Mouse (Mus musculus) MN1 (cell line): Measurements from ENCODE around the gene Dusp23.

ENCODE experiments used
- DNase-seq: peaks from one replicate; pipeline ENCODE4 v3.0.0-alpha.2; 2016; ENCODE audit warnings: low spot score

Gene Dusp23

DNA sequence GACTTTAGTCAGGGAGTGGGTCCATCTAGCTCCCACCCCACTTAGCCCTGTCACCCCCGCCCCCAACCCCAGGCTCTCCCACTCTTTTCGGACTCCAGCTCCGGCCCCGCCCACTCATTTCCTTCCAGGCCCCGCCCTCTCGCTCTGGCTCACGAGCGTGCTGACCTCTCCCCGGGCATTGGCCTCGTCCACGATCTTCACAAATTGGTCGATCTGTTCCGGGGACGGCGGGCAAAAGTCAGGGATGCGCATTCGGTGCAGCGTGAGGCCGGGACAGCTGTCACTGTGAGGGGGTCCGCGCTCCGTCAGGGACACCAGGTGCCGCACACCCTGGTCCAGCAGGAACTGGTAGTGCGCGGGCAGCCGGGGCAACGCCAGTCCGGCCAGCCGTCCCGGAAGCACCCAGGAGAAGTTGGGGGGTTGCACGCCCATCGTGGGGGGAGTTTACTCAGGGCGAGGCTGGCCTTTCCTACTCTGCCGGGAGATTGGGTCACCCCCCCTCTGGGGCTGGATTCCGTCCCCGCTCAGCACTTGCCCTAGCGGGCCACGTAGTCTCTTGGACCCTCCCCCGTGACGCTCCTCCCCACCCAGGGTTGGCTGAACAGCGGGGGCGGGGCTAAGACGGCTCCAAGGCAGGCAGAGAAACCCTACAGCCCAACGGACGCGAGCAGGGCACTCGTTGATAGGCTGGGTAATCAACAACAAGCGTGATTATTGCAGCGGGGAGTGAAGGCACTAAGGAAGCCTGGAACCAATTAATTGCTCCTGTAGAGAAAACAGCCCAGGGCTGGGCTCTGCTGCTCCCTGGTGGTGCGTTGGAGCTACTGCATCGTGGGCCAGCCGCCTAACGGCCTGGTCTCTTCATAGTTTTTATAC, at the start of gene Dusp23:
Gene Dusp23, minus strand, starts transcription at position 512 of the 876 bp plus-strand sequence.
- peak; percentile 98 for DNase-seq

DNA sequence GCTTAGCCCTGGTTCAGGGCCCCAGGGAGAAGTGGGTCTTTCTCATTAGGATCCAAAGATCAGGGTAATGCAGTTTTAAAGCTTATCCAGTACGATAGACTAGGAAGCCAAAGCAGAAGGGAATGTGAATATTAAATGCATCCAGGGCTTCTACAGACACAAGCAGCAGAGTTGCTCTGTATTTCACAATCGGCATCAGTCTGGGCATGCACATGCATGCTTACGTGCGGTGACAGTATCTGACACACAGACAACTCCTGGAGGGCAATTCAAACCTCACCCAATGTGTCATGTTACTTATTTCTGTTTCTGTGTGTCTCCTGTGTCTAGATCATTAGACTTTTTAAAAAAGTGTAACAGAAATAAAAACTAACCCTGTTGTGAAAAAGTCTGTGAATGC, 48.0 kb upstream of the Dusp23 start:
- no peak for DNase-seq

DNA sequence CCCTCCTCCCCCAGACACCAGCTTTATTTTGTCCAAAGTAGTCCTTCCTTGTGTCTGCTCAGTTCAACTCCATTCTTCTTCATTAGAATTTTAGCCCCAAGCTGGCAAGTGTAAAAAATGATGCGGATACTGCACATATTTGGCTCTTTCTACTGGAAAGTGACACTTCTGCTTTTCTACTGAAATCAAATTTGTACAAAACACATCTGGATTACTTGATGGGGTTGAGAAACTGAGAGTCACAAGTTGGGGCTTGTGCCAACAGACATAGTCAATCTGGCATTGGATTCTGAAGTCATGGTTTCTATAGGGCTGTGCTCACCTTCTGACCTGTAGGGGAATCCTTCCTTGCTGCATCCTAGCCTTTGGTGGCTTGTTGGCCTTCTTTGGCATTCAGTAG, 38.0 kb upstream of the Dusp23 start:
- DNase-seq: no peak

DNA sequence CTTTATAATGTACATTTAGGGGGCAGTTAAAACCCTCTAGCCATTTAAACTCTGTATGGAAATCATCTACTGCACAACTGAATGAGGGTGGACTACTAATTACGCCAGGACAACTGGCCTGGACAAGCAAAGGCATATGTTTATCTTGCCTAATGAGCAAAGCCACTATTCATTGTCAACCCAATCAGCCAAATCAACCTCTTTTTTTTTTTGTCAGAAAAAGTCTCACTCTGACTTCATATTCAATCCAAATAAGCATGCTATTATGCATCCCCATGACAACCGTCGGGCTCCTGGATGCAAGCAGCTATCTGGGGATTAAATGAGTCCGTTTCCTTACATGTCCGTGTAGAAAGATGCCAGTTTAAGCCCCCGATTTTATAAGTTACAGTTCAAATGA, 34.8 kb upstream of the Dusp23 start:
- DNase-seq: no peak

DNA sequence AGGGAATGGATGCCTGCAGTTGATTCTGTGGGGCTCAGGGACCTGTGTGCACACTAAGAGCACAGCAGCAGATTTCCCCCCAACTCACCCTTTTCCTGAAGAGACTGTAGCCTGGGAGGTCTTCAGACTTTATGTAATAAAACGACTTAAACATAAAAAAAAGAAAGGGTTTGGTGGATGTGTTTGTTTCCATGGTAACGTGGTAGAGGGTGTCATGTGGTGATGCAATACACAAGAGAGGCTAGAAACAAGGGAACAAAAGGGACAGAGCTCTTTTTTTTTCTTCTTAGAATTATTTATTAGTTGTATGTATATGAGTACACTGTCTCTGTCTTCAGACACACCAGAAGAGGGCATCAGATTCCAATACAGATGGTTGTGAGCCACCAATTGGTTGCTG, 32.7 kb upstream of the Dusp23 start:
- DNase-seq: no peak

DNA sequence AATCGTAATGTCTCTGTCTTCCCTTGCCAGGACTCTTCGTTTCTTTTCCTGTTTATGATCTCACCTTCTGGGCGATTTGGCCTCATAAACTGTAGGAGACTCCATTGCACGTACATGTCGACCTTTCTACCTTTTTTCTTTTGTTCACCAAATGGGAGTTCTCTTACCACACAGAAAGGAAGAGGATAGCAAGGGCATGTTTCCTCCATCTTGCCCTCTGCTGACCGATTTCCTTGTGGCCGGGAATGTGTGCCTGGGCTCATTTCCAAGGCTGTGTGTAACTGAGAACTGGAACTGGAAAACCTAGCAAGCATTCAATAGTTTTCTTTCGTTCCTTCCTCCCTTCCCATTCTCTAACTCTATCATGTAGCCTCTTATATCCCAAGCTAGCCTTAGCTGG, 26.9 kb upstream of the Dusp23 start:
- DNase-seq: no peak

DNA sequence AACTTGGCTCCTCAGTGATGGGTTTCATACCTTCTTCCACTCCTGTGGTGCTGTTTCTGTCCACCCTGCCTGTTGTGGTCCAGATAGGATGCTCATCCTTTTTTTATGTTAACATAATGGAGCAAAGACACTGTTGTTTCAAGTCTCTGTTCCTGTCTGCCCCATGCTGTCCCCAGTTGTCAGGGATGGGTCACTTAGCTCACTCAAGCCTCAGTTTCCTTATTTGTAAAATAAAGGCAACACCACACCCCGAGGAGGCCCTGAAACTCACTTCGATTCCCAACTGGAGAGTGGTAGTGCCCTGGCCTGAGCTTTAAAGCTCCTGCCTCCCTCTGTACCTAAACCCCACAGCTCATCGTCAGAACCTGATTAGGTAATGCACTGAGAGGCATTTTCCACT, 24.5 kb upstream of the Dusp23 start:
- no peak for DNase-seq

DNA sequence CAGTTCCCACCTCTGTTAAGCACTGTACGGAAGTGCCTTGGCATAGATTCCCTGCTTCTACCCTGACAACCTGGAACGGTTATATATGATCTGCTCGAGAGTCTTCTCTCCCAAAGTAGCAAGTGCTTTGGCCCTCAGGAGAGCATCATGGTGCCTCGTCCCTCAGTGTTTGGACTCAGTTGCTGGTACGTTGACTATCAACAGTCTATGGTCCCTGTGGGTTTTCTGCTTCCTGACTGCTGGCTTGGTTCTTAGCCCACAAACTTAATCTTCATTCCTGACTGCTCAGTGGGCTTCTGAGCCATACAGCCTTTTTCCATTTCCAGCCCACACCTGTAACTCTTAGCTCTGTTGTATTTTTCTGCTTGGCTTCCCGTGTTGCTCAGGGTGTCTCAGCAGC, 21.1 kb upstream of the Dusp23 start:
- no peak for DNase-seq

DNA sequence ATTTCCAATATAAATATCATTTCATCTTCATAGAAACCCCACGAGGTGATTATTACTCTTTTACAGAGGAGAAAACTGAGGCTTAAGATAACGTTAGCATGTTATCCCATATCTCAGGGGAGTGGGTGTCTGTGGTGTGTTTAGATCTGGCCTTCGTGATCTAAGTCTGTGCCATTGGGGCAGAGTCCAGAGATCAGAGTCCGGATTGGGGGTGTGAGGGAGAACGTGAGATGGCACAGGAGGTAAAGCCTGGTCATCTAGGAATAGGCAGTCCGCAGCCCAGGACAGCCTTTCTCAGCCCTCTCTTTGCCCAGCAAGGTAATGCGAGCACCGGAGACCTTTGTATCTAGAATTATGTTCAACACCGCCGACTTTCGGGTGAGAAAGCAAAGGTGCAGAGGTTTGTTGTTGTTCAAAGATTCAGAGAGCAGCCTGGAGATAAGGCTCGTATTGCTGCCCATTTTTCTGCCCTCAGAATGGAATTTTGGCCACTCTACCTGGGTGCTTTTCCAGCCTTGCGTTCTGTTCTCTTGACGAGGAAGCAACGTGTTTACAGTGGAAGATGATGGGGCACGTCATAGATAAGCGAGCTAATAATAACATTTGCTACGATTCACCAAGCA, 19.4 kb upstream of the Dusp23 start:
- DNase-seq: no peak

DNA sequence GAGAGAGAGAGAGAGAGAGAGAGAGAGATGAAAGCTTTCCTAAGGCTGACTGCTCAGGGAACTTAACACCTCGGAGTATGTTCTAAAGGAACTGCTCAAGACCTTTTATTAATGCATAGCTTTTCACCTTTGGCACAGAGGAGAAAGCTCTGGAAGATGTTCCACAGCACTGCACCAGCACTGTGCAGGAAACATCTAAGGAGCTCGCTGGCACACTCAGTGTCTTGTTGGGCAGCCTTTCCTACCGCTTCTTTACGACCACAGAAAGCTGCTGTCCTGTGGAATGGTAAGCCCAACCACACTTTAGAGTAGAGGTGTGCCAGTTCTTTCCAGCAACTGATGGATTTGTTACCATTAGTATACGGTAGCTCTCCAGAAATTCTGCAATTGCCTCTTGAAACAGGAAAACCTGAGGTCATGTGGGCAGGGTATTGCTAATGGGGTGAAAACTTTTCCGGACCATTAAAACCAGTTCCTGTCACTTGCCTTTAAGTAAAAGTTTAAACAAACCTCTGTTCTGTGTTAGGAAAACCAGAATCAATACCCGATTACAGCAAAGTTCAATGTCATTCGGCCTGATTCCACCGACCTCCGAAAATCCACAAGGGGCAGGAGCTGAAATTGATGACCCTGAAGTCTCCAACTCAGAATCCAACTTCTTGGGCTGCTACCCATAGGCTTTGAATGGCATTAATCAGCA, 18.7 kb upstream of the Dusp23 start:
- DNase-seq: no peak

DNA sequence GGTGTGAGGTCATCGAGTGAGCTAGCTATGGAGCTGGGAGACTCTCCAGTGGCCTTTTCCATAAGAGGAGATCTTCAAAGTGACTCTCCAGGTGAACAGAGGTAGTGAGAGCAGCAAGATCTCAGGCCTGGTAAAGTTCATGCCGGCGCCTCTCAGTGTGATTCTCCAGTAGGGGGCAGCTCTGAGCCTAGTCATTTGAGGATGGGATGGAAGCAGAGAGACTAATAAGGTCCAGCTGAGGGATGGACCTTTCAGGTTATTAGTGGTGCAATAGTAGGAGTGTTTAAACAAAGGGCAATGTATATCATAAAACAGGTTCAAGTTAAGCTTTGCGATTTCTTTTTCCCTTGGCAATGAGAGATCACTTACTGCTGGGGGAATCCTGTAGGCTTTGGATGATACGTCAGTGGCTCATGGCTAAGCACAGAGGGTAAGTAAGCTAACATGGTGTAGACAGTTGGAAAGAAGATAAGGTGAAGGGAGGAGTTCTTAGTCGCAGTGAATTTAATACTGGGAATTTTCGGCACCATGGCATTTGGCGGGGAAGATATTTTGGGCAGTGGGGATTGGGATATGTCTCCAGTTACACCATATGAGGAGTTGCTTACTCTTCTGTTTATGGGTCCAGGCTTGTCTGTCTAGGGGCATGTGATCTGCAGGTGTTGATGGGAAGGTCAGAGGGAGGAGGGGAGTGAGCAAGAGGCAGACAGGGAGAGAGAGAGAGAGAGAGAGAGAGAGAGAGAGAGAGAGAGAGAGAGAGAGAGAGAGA, 17.9 kb upstream of the Dusp23 start:
- no peak for DNase-seq

DNA sequence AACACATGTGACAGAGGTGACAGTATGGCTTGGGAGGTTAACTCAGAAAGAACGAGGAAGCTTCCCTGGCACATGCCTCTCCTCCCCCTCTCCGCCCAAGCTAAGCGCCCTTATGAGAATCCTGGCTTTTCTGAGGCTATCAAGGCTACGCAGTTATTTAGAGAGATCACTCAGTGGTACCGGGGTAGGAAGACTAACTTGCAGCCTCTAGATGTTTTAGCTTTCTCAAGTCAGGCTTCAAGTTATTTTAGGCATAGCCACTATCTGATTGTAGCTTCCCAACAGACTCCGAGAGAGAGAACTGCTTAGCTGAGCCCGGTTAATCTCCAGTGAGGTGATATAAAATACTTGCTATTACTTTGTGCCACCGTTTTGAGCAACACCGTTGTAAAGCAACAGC, 16.6 kb upstream of the Dusp23 start:
- DNase-seq: no peak

DNA sequence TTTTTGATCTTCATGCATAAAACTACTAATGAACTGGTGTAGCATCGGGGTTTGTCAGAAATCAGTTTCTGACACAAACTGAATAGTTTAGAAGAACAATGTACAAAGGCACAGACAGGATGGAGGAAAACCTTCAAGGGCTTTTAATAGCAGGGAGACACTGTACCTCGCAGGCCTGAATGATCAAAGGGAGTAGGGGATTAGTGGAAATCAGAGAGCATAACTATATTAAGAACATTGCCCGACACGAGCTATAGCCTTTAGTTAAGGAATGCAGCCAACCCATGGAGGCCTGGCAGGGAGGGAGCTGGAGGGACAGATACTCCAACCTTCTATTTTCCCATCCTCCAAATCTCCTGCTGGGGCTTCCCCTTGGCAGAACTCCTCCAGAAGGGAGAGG, 14.5 kb upstream of the Dusp23 start:
- DNase-seq: no peak

DNA sequence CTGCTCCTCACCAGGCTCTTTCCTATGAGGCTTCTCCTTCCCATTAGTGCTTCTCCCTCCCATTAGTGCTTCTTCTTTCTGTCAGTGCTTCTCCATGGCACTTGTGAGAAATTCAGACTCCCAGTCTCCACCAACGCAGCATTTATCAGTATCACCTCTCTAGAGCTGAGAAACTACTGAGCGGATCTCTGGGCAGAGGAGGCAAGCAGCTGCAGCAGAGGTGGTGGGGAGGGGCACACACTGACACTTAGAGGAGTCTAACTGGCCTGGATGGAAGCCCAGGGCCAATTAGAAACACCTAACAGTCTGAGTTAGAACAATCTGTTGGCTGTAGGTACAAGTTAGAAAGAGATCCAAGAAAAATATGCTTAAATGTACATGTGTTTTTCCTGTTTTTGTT, 6.0 kb upstream of the Dusp23 start:
- DNase-seq: no peak

DNA sequence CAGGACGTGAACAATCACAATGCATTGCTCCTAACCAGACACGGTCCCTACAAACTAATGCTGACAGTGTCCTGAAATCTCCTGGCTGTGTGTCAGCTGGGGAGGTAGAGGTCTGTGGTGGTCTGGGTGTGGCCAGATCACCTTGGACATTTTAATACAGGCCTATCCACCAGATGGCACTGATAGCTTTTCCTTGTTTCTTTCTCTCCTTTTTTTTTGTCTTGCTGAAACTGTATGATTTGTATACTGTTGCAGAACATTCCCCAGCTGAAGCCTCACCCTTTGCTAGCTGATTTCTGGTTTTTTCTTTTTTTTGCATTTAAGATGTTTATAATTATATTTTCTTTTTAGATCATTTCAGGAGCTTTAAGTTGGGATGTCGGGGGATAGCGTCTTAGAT, 5.0 kb upstream of the Dusp23 start:
- no peak for DNase-seq

DNA sequence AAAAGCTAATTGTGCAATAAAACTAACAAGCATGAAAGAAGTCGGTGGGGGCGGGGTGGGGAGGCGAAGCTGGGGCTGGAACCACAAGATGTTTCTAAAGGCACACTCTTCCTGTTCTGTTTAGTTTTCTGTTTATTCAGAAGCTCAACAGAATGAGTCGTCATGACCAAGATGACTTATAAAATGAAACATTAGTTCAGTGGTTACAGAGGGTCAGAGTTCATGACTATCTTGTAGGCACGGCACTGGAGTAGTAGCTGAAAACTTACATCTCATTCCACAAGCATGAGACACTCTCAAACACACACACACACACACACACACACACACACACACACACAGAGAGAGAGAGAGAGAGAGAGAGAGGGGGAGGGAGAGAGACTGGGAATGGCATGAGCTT, 3.5 kb upstream of the Dusp23 start:
- no peak for DNase-seq

DNA sequence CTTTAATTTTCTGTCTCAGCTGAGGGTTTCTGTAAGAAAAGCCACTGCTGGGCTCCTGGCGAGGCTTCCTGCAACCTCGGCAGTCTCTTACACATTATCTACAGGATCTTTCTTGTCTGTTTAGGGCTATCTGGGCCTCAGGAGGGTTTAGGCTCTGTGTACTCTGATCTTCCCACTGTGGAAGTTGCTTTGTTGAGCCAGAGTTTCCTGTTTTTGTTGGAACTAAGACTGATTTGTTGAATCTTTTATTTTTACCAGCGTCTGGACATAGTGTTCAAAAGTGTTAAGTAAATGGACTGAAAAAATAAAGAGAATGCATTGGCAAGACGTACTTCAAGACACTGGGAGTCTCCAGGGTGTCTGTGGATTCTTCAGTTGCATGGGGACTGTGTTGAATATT, 2.5 kb upstream of the Dusp23 start:
- no peak for DNase-seq

DNA sequence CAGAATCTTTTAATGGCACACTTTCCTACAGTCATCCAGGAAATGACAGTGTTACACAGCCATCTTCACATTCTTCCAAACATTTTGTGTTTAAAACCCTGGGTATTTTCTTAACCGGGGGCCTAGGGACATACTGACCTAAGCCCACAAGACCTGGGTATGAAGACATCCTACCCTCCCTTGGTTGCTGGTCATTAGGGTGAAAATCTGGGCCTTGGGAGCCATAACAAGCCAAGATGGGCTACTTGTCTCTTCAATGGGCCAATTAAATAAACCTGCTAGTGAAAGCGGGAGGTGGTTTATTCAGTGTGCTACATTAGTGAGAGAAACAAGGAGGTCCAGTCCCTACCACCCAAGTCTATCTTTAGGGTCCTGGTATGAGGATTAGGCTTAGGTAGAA, 1.4 kb upstream of the Dusp23 start:
- no peak for DNase-seq

DNA sequence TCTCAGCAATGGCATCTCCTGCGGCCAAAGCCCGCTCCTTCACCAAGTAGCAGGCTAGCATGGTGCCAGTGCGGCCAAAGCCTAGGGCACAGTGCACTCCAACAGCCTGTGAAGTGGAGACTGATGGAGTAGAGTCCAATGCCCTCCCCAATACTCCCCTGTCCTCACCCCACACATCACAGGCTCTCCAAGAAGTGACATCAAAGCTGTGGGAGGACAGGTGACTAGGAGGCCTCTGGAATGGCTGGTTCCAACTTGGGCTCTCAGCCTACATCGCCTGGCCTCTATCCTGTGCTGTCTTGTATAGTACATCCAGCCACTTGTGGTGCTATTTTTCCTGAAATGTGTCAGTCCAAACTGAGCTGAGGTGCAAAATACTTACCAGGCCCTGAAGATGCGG, 1.0 kb downstream of the Dusp23 start:
- peak; percentile 19 for DNase-seq

DNA sequence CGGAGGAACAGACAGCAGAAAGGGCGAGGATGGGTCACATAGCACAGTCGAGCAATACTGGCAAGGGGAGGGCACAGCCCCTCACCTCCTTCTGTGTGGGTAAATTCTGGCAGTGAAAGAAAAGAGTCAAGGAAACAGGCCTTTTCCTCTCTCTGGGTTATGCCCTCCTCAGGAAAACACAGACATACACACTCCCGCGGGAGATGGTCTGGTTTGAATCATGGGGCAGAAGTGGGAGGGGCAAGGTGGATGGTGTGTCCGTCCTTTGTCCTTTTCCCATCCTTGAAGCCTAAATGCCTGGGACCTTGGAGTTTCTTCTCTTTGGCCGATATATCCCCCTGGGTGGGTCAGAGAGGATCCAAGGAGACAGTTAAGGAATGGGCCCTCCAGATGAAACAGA, 2.9 kb downstream of the Dusp23 start:
- no peak for DNase-seq

DNA sequence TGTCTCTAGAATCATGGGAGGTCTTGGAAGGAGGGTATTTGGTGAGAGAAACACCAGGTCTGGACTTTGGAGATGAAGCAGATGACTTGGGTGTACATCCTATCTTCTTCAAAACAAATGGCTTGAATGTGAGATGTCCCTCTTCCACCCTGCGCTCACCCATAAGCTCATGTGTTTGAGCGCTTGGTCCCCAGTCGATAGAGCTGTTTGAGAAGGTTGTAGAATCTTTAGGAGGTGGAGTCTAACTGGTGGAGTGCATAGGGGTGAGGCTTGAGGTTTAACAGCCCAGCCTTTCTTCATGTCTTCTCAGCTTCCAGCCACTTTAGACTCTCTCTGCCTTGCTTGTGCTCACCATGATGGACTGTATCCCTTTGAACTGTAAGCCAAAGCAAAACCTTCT, 6.5 kb downstream of the Dusp23 start:
- no peak for DNase-seq

DNA sequence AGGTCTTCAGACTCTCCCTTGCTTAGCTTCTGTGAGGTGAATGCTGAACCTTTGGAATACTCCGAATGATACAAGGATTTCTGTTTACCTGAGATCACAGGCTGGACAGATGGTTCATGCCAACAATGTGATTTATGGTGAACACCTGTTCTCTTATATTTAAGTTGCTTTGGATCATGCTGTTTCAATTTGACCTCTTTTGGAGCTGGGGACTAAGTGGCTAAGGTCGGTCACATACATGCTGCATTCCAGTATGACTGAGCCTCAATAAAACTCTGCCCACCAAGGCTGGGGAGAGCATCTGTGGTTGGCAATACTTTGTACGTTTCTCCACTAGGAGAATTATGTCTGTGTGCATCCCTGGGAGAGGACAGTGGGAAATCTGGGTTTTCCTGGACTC, 8.7 kb downstream of the Dusp23 start:
- DNase-seq: no peak

DNA sequence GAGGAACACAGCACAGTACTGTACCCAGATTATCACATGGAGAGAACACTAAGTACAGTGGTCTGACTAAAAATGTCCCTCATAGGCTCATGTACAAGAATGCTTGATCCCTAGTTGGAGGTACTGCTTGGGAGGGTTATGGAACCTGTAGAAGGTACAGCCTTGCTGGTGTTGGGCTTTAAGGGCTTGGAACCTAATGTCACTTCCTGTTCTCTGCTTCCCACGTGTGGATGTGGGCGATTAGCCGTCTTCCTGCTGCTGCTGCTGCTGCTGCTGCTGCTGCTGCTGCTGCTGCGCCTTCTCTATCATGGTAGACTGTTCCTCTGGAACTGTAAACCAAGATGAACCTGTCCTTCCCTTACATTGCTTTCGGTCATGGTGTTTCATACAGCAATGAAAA, 9.2 kb downstream of the Dusp23 start:
- no peak for DNase-seq
